Mouse (Mus musculus) gastrocnemius, postnatal 36 days (tissue): Measurements from ENCODE around the gene Atpaf1. TPM values are rescaled to one million over a fixed set of nuclear protein-coding genes. Genes with fewer than 3 reads are reported as not detected.

Source experiments
- DNase-seq, 2 experiments: peaks; one replicate each; pipeline ENCODE4 v3.0.0; 2022
- intact Hi-C: fragments of 180-260 bp; cut with DNase I; formaldehyde crosslinking; loops from one replicate; pipeline ENCODE4 v1.15.1; 2025
- total RNA-seq, 2 experiments: library from RNA; stranded (reverse); gene quantifications; 2 replicates each; pipeline ENCODE4 v1.2.3; 2021

Gene Atpaf1
- total RNA-seq, 2 experiments from 2014 or later: 39.8 to 46.9 TPM

DNA sequence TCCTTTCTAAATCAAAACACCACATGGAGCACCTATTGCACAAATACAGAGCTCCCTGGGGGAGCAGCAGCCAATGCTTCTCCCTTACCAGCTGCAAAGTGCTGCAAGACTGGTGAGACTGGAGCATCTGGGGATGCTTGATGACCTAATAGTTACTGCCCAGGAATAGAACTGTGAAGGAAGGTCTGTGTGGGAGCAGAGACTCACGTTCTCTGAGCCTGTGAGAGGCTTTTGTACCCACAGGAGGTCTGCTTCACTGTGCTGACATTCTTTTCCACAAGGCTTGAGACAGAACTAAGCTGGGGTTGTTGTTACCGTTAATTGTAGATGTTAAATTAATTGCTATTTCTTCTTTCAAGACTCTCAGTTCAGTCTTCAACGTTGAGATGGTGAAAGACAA lies 6.3 kb downstream of the Atpaf1 start:
- intact Hi-C loops: no loop called here
- no peak for DNase-seq

- intact Hi-C loops: no loop called here
- no peak for DNase-seq
Measured at GRCm38 (mm10) chr4:115795360-115795759, 10.7 kb downstream of the Atpaf1 start.

- no peak for DNase-seq
- intact Hi-C loops: no loop called here
Measured at GRCm38 (mm10) chr4:115799981-115800380, 15.4 kb downstream of the Atpaf1 start.

- DNase-seq: no peak
- intact Hi-C loops: no loop called here
Measured at GRCm38 (mm10) chr4:115812326-115812725, 27.7 kb downstream of the Atpaf1 start.

DNA sequence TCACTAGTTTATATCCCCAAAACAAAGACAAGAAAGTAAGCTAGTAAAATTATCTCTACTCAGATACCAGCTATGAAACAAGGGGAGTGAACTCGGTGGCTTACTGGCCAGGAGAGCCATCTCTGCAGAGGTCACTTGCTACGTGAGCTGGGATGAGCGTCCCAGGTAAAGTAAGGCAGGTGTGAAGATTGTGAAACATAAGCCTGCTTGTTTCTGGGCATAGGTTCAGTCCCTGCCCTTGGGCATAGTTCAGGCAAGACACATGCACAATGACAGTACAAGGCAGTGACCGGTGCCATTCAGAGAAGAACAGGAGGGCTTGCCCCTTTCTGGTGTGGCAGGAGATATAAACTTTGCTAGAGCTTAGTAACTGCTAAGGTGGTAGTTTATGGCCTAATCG lies 31.0 kb downstream of the Atpaf1 start:
- DNase-seq: no peak
- intact Hi-C loops: no loop called here

- intact Hi-C loops: no loop called here
- DNase-seq: no peak
Measured at GRCm38 (mm10) chr4:115820199-115820598, 35.6 kb downstream of the Atpaf1 start.

DNA sequence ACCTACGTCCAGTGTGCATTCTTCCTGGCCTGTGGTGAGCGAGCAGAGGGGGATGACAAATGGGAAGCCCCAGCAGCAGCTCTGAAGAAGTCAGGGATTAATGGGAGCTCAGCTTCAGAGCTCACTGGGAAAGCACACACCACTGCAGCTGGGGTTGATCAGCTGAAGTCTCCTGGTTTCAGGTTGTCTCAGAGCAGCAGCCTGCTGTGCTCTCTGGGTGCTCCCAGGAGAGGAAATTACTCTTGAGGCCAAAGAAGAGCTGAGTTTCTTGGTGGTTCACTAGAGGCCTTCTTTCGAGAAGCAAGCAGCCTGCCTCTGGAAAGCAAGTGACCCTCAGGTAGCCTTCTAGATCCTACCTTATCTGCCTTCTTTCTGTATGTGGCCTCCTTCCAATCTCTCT lies 36.3 kb downstream of the Atpaf1 start:
- intact Hi-C loops: no loop called here
- DNase-seq: no peak

GRCm38 (mm10) chr4:115821431-115821830 lies 36.8 kb downstream of the Atpaf1 start:
- intact Hi-C loops: no loop called here
- DNase-seq: no peak

DNA sequence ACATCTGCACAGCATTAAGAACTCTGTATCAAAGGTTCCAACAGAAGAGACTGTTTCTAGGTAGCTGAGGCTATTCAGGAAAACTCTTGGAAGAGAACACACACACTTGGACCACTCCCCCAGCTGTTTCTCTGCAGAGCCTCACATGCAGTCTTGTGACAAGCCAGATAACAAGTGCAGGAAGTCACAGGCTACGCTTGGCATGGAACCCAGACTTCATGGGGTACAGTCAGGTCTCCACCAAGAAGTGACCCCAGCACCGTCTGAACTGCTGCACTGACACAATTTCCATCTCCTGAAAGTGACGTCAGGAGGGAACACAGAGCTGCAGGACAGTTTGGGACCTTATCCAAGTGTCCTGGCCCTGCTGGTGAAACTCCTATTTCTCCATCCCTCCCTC lies 37.3 kb downstream of the Atpaf1 start:
- intact Hi-C loops: no loop called here
- DNase-seq: no peak

GRCm38 (mm10) chr4:115824178-115824577 lies 39.6 kb downstream of the Atpaf1 start:
- intact Hi-C loops: no loop called here
- DNase-seq: no peak

- DNase-seq: no peak
- intact Hi-C loops: no loop called here
Measured at GRCm38 (mm10) chr4:115825271-115825670, 40.7 kb downstream of the Atpaf1 start.

DNA sequence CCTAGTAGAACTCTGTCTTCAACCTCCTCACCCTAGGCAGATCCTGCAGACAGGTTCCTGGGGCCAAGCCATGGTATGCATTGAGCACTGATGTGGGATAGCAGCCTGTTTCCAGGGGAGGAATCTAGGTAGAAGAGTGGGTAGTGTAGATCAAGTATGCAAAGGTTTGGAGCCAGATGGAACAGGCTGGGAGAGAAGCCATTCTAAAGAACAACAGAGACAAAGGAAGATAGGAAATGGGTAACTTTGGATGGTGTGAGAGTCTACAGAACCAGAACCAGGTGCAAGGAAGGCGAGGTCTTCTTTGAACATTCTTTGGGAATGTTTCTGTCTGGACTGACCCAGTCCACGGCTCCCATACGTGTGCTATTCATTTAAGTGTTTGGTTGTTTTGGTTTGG lies 42.5 kb downstream of the Atpaf1 start:
- intact Hi-C loops: no loop called here

DNA sequence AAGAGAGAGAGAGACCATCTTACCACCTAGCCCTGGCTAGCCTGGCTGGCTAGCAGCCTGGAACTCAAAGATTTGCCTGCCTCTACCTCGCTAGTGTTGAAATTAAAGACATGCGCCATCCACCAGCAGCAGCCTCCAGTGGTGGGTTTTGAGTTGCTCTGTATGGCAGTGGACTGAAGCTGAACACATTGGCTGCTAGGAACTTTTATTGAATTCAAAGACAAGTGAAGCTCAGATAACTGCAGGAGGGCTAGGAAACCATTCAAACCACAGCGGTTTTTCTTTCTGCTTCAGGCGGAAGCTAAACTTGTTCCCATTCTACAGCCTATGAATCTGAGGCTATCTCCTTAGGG lies 42.9 kb downstream of the Atpaf1 start:
- DNase-seq: no peak
- intact Hi-C loops: no loop called here

More for the DNA sequence above, 42.5 kb downstream of the Atpaf1 start:
- no peak for DNase-seq

GRCm38 (mm10) chr4:115827888-115828571 lies 43.4 kb downstream of the Atpaf1 start, which contains the start of gene Mob3c:
Gene Mob3c, plus strand, starts transcription at chr4:115828092.
- intact Hi-C loops: no loop called here
- DNase-seq: peak; percentile 74 to 79

GRCm38 (mm10) chr4:115828572-115828902 lies 43.9 kb downstream of the Atpaf1 start:
- DNase-seq: no peak
- intact Hi-C loops: no loop called here

GRCm38 (mm10) chr4:115830491-115830890 lies 45.9 kb downstream of the Atpaf1 start:
- intact Hi-C loops: loop anchor here (5.0 kb wide), 1 partner anchor 93 kb away; the partner anchor contains the start of gene Efcab14

DNA sequence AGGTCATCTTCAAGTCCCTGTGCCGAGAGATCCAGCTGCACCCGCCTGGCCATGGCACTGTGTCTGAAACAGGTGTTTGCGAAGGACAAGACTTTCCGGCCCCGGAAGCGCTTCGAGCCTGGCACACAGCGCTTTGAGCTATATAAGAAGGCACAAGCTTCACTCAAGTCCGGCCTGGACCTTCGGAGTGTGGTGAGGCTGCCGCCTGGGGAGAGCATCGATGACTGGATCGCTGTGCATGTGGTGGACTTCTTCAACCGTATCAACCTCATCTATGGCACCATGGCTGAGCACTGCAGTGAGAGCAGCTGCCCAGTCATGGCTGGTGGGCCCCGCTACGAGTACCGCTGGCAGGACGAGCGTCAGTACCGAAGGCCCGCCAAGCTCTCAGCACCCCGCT lies 46.6 kb downstream of the Atpaf1 start:
- intact Hi-C loops: loop anchor here (5.0 kb wide), 1 partner anchor 94 kb away; the partner anchor contains the start of gene Efcab14
- no peak for DNase-seq

More at GRCm38 (mm10) chr4:115830491-115830890, 45.9 kb downstream of the Atpaf1 start:
- DNase-seq: no peak

DNA sequence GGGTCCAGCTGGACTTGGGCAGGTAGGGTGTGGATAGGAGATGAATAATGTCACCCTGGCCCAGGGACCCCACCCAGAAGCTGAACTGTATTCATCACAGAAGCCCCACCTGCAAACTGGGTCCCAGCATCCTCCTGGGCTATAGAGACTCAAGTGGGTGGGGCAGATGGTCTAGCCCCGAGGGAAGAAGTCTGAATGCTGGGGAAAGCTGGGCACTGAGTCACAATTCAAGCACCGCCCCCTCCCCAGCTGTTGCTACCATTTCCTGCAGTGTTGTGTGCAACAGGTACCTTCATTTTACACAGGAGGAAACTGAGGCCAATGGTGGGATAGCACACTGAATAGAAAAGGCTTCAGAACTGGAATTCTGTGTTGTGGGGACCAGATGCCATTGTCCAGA lies 47.4 kb downstream of the Atpaf1 start:
- no peak for DNase-seq
- intact Hi-C loops: loop anchor here (5.0 kb wide), 1 partner anchor 95 kb away; the partner anchor contains the start of gene Efcab14

DNA sequence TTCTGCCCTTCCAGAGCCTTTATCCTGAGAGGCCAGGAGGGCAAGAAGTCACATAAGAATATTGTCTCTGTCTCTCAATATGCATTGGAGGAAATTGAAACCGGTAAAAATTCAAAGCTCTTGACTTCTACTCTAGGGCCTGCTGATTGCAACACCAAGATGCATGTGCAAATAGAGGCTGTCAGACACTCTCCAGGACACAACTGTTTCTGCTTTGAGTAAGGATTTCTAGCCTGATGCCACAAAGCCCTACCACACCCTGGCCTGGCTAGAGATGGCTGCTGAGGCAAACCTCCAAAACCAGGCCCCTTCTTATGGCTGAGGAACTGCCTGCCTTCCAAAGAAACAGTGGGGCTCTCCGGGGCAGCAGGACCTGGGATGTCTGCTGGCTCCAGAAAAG lies 51.0 kb downstream of the Atpaf1 start:
- intact Hi-C loops: no loop called here
- DNase-seq: no peak

DNA sequence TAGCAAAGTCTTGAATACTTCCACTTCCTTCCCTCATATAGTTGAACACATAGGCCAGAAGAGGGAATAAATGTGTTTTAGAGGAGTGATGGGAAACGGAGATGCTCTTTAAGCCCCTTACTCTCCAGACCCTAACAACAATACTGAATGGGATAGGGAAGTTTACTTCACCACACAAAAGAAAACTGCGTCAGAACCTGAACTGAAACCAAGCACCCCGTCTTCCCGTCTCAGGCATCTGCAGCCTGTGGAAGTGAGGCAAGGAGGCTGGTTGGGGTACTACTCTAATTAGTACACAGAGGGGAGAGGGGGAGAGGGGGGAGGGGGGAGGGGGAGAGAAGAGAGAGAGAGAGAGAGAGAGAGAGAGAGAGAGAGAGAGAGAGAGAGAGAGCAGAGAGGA lies 53.6 kb downstream of the Atpaf1 start:
- intact Hi-C loops: no loop called here
- DNase-seq: no peak

DNA sequence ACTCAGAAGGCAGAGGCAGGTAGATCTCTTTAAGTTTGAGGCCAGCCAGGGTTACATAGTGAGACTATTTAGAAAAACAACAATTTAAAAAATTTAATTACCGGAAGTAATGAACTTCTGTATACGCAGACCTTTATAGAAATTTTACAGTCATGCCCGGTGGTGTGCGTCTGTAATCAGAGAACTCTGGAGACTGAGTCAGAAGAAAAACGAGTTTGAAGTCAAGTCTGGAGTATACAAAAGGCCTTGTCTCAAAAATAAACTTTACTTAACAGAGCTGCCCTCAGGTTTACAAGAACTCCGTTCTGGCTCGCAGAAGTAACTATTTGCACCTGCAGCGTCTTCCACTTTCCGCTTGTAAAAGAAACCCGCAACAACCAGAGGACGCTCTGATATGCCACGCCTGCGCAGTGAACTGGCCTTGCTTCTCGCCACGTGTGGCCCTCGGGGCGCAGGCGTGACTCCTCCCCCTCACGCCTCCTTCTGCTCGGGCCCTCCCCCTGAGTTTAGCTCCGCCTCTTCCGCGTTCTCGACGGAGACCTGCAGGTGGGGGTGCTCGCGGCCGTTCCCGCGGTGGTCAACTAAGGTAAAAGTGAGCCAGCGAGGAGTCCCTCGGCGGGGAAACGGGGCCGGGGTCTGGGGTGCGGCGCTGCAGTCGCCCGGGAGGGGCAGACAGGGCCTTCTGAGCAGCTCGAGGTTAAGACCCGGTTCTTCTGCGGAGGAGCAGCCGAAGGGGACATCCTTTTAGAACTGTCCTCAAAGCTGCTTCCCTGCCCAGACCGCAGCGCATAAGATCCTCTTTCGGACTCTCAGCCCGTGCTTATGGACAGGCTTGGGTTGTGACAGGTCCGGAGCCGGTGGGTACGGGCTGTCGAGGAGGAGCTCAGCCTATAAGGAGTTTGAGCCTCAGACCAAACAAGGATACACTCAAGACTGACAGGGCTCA lies 54.4 kb downstream of the Atpaf1 start, which contains the start of gene Mknk1:
Mknk1 (plus strand) TSS at position 503 of the 946 bp plus-strand sequence.
- peak; percentile 87 to 88 for DNase-seq
- intact Hi-C loops: no loop called here
